11 mouse cellular contexts compared by ENCODE assay signal in genomic region chr9:15609280-15609930, GRCm38 (mm10). TPM values are rescaled to one million over a fixed set of nuclear protein-coding genes. Genes with fewer than 3 reads are reported as not detected.
DNase-seq lines count a peak whose midpoint lies in the region; ATAC-seq and TF ChIP-seq lines count a peak whose summit lies in the region.
"Had no signal": no experiment of that assay in that cellular context is flagged by ENCODE, and none has a peak within 500 bp of the region (broad histone marks: within the 10 kb centered on the region; RNA-seq: fewer than 3 reads in every experiment).

No protein-coding gene starts in this region.

- no peak for ATAC-seq in kidney, postnatal 0 days (replicated peaks; ENCODE audit: low FRiP score, low read depth)
- no peak for ATAC-seq in megakaryocyte, adult 5-6 weeks (ENCODE audit: poor library complexity, severe bottlenecking)

- H3K27ac ChIP-seq in kidney, postnatal 0 days, result no peak overlapping the region

- no peak overlapping the region for H3K4me3 ChIP-seq in kidney, postnatal 0 days (replicated peaks; ENCODE audit: low read depth, low read length)

- H3K9me3 ChIP-seq in kidney, postnatal 0 days (replicated peaks; ENCODE audit: low read length), result no peaks in the 10 kb centered on the region

- DNase-seq in kidney, postnatal 0 days (ENCODE audit: low spot score), result no peak
- DNase-seq in kidney, postnatal 10 days, result no peak
- DNase-seq in thymus, postnatal 0 days (ENCODE audit: low spot score), result peak; percentile 16
- no peak for DNase-seq in thymus, postnatal 10 days (ENCODE audit: low spot score in 2 of 2)
- DNase-seq in R1 (ENCODE audit: low read depth, low spot score) (peak; percentile 68), MN1 (ENCODE audit: low spot score) (no peak)
- DNase-seq in embryo, embryonic 10.5 days (ENCODE audit: low spot score), result no peak
- DNase-seq: adrenal gland, postnatal 10 days; kidney, postnatal 25 days; lung, postnatal 14 days had no signal

- no peaks in the 10 kb centered on the region for H3K27me3 ChIP-seq in kidney, postnatal 0 days (ENCODE audit: insufficient read depth, low read length)

- TF ChIP-seq CTCF in kidney, postnatal 0 days (IDR thresholded peaks at IDR 0.05; ENCODE audit: low read depth), result peak; percentile 32; the same call in 1 of the 2 replicates

- no peak overlapping the region for H3K9ac ChIP-seq in kidney, postnatal 0 days (ENCODE audit: low read depth, low read length)

- 93% methylated on average over 5 of the region's 5 CpGs for WGBS in kidney, postnatal 0 days

- H3K4me1 ChIP-seq in kidney, postnatal 0 days (replicated peaks; ENCODE audit: insufficient read depth, low read length), result no peaks in the 10 kb centered on the region

- H3K4me2 ChIP-seq in kidney, postnatal 0 days (ENCODE audit: low read length), result no peak overlapping the region

- H3K36me3 ChIP-seq in kidney, postnatal 0 days (ENCODE audit: insufficient read depth, low read length), result no peaks in the 10 kb centered on the region

RNA-seq across cellular contexts. Expression of gene Deup1, which starts 18.3 kb away (rescaled TPM):
- 0.70 and 0.74 TPM in 2 replicates for polyA plus RNA-seq in kidney, postnatal 0 days (2015; fragmentation: Nextera tagmentation; extraction: Ambion mirVana)
- polyA plus RNA-seq in thymus, postnatal 0 days (2015; fragmentation: Nextera tagmentation; extraction: Ambion mirVana), result 0.31 and 0.62 TPM in 2 replicates
- total RNA-seq in megakaryocyte, adult 5-6 weeks (2015), result not detected in 2 replicates
- total RNA-seq in megakaryocyte, adult 5-6 weeks (2017), result not detected in 2 replicates

Comparison
In these comparisons a context has a peak if more than half of its experiments do, and no peak if none do; other contexts are left out.
1. DNase-seq: peak in thymus, postnatal 0 days (single experiment) and R1 (single experiment); none in kidney, postnatal 0 days (single experiment), kidney, postnatal 10 days (single experiment), thymus, postnatal 10 days (0 of 2), MN1 (single experiment) and embryo, embryonic 10.5 days (single experiment).